ENCODE assay signal across 8 mouse cellular contexts in the genomic region with DNA sequence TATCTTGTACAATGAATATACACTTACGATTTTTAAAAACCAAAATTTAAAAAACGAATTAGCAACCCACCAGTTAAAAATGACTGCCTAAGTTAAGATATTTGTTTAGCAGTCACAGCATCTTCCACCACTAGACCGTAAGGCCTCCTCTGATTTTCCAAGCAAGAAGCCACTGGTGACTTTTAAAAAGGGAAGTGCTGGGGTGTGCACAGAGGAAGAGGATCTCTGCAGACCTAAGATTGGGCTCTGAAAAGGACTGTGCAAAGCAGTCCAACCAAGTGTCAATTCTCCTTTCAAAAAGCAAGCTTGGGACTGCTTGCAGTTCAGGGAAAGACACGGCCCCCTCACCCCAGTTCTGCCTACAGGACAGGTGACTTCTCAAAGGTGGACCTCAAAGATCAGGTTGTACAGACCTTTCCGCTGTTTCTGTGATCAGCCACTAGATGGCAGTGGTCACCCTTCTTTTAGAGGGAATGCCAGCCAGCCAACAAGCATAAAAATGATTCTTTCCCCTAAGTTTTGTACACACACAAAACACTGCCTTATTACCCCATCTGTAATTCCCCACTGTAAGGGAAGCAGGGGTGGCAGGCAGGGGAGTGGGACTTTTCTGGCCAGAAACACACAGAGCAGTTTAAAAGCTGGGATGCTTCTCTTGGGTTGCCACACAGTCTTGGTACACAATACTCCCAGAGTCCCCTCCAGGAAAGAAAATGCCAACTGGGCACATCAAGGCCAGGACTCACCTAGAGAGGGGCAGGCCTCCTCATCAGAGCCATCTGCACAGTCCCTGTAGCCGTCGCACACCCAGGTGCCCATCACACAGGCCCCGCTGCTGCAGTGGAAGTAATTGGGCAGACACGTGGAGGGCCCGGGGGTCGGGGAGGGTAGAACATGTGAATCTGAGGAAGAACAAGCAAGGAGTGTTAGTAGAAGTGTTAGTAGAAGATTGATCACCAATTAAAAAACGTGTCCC.
DNase-seq lines count a peak whose midpoint lies in the region; ATAC-seq and TF ChIP-seq lines count a peak whose summit lies in the region.

No protein-coding gene starts in this region.

- WGBS in limb, embryonic 13.5 days: 59% methylated on average over 12 of the region's 12 CpGs
- 66% methylated on average over 12 of the region's 12 CpGs for WGBS in neural tube, embryonic 12.5 days

- CTCF ChIA-PET in Patski (lab: Charles Lee): interaction anchor here (1.3 to 3.7 kb wide), 3 partner anchors 126 to 244 kb away, joined by 3 to 17 read pairs (median 3); no protein-coding TSS in a partner anchor

- H3K4me1 ChIP-seq in limb, embryonic 13.5 days: peaks cover 14% of the 10 kb centered on the region
- H3K4me1 ChIP-seq in neural tube, embryonic 12.5 days: 0 out of 2 replicates have a peak, but pooled peaks cover 4% of the 10 kb centered on the region

- H3K36me3 ChIP-seq in limb, embryonic 13.5 days: 0 out of 2 replicates have a peak, but pooled peaks cover 7% of the 10 kb centered on the region
- H3K36me3 ChIP-seq in neural tube, embryonic 12.5 days: peaks cover 9% of the 10 kb centered on the region

- H3K9me3 ChIP-seq in limb, embryonic 13.5 days: no peaks in the 10 kb centered on the region
- no peaks in the 10 kb centered on the region for H3K9me3 ChIP-seq in neural tube, embryonic 12.5 days

- intact Hi-C loops in heart, postnatal 36 days (cut with DNase I): loop anchor here (1.0 kb wide), 2 partner anchors 241 to 276 kb away; no protein-coding TSS in a partner anchor

- no peak for ATAC-seq in Patski
- ATAC-seq in limb, embryonic 13.5 days (ENCODE audit: low FRiP score, low read depth): 0 out of 2 replicates have a peak, but pooled peaks have one; percentile 24
- ATAC-seq in neural tube, embryonic 12.5 days (ENCODE audit: low FRiP score, low read depth): peak; percentile 53; the same call in 1 of the 2 replicates

- in situ Hi-C loops in Patski (cut with MboI; ENCODE audit: low pct_unique_long_range_greater_than_20kb): loop anchor here (5.0 to 25.0 kb wide), 2 partner anchors 243 to 938 kb away; a partner anchor contains a TSS

- TF ChIP-seq CTCF in Patski (IDR thresholded peaks at IDR 0.05): peak; percentile 88

- no peak overlapping the region for H3K4me3 ChIP-seq in limb, embryonic 13.5 days
- H3K4me3 ChIP-seq in neural tube, embryonic 12.5 days: no peak overlapping the region

- H3K27me3 ChIP-seq in Patski: no peaks in the 10 kb centered on the region
- H3K27me3 ChIP-seq in limb, embryonic 13.5 days: 0 out of 2 replicates have a peak, but pooled peaks cover 5% of the 10 kb centered on the region
- H3K27me3 ChIP-seq in neural tube, embryonic 12.5 days (replicated peaks): no peaks in the 10 kb centered on the region

- POLR2A ChIA-PET in Patski (lab: Charles Lee): interaction anchor here (0.5 kb wide), 1 partner anchor 31 kb away, joined by 4 read pairs; no protein-coding TSS in a partner anchor

- peak; percentile 25 for DNase-seq in ovary, postnatal 36 days (ENCODE audit: low spot score)
- DNase-seq in ovary, postnatal 10 days (ENCODE audit: low spot score): no peak
- no peak for DNase-seq in Patski (ENCODE audit: low read depth, low spot score)
- DNase-seq in cerebellum, postnatal 14 days: peak; percentile 68 to 73
- DNase-seq in heart, postnatal 36 days: peak; percentile 43 to 51
- DNase-seq in testis, postnatal 14 days (ENCODE audit: low spot score): no peak

- no peak overlapping the region for H3K4me2 ChIP-seq in limb, embryonic 13.5 days (replicated peaks)
- no peak overlapping the region for H3K4me2 ChIP-seq in neural tube, embryonic 12.5 days (replicated peaks)

- H3K9ac ChIP-seq in limb, embryonic 13.5 days: no peak overlapping the region
- no peak overlapping the region for H3K9ac ChIP-seq in neural tube, embryonic 12.5 days

- H3K27ac ChIP-seq in limb, embryonic 13.5 days: no peak overlapping the region
- H3K27ac ChIP-seq in neural tube, embryonic 12.5 days: no peak overlapping the region

Comparison
In these comparisons a context has a peak if more than half of its experiments do, and no peak if none do; other contexts are left out.
1. DNase-seq: peak in ovary, postnatal 36 days (single experiment), cerebellum, postnatal 14 days (2 of 2) and heart, postnatal 36 days (2 of 2); none in ovary, postnatal 10 days (single experiment), Patski (single experiment) and testis, postnatal 14 days (single experiment).